Mouse (Mus musculus): ENCODE results near the gene Cdipt. TPM values are rescaled to one million over a fixed set of nuclear protein-coding genes. Genes with fewer than 3 reads are reported as not detected.
A peak's percentile ranks its signal among the peaks of the same experiment; 100 is the strongest.

Cdipt gene
- polyA plus RNA-seq, 1 experiment from 2014 or later: 89.3 TPM

DNA sequence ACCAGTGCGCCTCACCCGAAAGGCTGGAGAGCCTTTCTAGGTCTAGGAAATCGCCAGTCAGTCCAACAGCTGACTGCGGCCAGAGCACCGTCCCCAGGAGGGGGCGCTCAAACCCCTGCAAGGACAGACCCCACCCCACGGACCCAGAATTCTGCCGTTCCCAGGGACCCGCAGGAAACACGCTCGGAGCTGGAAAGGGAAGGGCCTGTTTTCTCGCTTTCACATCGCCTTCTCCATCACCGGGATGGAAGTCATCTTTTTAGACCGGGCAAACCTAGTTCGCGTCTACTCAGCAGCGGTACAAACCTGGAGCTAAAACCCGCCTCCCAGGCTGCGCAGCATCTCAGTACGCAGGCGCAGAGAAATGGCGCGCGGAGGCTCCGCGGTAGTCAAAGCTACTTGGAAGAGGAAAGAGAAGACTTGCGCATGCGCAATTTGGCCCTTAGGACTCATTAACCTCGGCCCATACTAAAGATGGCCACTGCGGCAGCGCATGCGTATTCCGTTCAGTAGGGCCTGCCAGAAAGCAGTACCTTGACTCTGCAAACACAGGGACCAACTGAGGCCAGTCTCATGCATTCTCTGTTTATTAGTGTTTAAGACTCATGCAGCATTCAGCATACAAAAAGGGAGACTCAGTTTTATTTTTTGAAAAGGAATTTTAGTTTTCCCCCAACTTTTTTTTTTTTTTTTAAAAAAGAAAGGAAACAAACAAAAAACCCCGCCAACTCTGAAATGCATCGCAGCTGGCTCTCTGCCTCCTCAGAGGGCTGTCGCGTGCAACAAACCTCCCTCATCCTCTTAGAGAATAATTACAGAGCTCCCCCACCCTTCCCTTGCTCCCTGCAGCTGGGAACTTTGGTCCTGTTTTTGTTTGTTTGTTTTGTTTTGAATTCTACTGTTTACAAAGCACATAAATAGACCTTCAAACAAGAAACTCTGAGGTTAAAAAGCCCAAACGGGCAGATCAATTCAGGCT is 41.5 kb downstream of the Cdipt start, which contains the start of gene Pagr1a:
Gene Pagr1a, minus strand, starts transcription at position 382 of the 979 bp plus-strand sequence.
- Histone ChIP-seq H3K4me3 (peak within 1 kb of the TSS; percentile 94), H3K4me1 (peaks cover 86% of the 10 kb centered on the region), H3K36me3 (peaks cover 36% of the 10 kb centered on the region), H3K27ac (peak within 1 kb of the TSS; percentile 99), H3K27me3 (ENCODE audit: insufficient read depth, poor library complexity, severe bottlenecking) (no peaks in the 10 kb centered on the region), H3K9me3 (no peaks in the 10 kb centered on the region)
- peak; percentile 99 for DNase-seq (ENCODE audit: low spot score)
- 5% methylated on average over 39 of the region's 39 CpGs for WGBS

DNA sequence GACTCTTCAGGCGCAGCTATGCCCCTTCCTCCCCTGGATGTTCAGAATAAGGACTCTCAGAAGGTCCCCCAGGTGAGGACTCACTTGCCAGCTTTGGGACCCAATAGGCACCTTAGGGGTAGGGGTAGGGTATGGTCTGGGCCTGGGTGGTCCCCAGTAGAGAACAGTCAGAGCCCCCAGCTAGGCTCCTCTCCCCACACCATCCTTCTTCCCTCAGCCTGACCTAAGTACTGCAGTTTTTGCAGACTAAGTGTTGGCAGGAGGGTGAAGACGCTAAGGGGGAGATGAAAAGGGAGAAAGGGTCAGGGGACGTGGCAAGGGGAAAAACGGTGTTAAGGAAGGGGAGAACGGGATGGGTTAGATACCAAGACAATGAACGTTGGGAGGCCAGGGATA is 42.2 kb downstream of the Cdipt start:
- 46% methylated on average over 6 of the region's 6 CpGs for WGBS
- H3K36me3 ChIP-seq: peaks cover 37% of the 10 kb centered on the region
- peak overlapping the region; percentile 8; the same call in 1 of the 2 replicates for H3K4me3 ChIP-seq
- H3K4me1 ChIP-seq: peaks cover 90% of the 10 kb centered on the region
- no peak for DNase-seq (ENCODE audit: low spot score)
- H3K27ac ChIP-seq: peak overlapping the region; percentile 99
- H3K9me3 ChIP-seq: no peaks in the 10 kb centered on the region
- H3K27me3 ChIP-seq (ENCODE audit: insufficient read depth, poor library complexity, severe bottlenecking): no peaks in the 10 kb centered on the region

DNA sequence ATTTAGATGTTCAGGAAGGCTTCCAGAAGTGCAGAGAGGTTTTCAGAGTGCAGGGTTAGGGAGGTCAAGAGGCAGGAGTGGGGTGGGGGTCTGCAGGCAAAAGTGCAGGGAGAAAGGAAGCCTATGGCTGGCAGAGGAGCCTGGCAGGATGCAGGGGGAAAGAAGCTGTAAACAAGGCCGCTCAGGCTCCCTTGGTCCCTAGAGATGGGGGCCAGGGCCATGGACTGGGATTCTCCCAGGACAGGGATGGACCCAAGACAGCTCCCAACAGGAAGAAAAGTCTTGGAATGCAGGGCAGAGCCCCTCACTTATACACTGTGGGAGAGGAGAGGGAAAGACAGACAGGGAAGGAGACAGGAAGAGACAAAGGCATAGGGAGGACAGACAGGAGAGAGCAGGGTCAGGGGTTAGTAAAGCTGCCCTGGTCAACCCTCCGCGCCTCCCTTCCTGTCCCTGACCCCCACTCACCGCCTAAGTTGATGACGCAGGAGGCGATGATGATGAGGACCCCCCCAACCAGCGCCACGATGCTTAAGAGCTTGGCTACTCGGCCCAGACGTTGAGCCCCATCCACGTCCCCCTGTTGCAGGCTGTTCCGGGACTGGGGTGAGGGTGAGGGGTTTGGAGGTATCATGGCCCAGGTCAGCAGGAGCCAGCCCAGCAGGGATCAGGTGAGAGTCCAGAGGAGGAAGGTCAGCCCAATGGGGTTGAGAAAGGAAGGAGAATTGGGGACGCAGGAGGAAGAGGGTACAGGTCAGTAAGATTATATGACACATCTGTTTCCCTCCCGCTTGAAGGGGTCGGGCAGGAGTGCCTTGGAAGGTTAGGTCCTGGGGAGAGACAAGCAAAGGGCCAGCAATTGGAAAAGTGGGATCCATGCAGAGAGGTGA is 42.9 kb downstream of the Cdipt start:
- peak overlapping the region; percentile 19 for H3K4me3 ChIP-seq
- no peak for DNase-seq (ENCODE audit: low spot score)
- no peaks in the 10 kb centered on the region for H3K9me3 ChIP-seq
- WGBS: 83% methylated on average over 15 of the region's 15 CpGs
- peak overlapping the region; percentile 99 for H3K27ac ChIP-seq
- peaks cover 37% of the 10 kb centered on the region for H3K36me3 ChIP-seq
- H3K27me3 ChIP-seq (ENCODE audit: insufficient read depth, poor library complexity, severe bottlenecking): no peaks in the 10 kb centered on the region
- H3K4me1 ChIP-seq: peaks cover 90% of the 10 kb centered on the region

DNA sequence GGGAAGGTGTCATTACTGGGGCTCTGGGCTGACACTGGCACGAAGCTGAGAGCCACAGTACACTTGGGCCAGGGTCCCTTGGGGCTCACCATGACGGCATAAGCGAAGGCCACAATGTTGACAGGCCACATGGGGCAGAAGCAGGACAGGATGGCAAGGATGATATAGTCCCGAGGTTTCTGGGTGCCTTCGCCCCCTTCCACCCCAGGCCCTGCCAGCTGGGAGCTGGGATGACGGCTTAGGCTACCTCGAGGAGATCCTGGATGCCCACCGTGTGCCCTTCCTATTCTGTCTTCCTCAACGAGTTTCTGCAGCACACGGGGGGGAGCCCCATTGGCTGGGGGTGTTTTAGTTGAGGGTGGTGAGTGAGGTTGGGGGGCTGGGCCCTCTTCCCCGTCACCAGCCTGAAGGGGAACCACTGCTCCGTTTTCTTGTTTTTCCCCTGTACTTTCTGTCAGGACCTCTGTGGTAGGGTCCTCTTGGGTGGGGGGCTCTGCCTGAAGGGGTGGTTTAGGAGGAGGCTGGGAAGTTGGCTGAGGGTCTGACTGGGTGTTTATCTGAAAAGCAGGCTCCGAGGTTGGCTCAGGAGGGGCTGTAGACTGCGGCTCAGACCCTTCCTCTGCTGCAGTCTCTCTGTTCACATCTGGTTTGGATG is 43.7 kb downstream of the Cdipt start:
- Histone ChIP-seq H3K36me3 (peaks cover 38% of the 10 kb centered on the region), H3K4me1 (peaks cover 91% of the 10 kb centered on the region), H3K27ac (0 out of 2 replicates have a peak overlapping the region, but pooled peaks have one; percentile 62), H3K27me3 (ENCODE audit: insufficient read depth, poor library complexity, severe bottlenecking) (no peaks in the 10 kb centered on the region), H3K4me3 (0 out of 2 replicates have a peak overlapping the region, but pooled peaks have one; percentile 65), H3K9me3 (no peaks in the 10 kb centered on the region)
- DNase-seq (ENCODE audit: low spot score): no peak
- 75% methylated on average over 14 of the region's 14 CpGs for WGBS

DNA sequence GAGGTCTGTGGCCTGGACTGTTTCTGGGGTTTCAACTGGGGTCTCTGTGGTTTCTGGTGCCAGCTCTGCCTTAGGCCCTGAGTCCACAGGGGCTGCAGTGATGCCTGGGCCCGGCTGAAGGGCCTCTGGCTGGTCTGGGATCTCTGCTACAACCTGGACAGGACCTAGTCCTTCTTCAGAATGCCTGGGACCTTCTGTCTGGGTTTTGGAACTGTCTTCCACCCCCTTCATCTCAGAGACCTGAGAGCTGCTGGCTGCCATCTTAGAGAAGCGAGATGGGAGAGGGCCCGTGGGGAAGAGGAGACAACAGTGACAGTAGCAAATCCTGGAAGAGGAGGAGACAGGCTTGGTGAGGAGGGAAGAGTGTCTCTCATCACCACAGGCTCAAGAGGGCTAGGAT is 44.3 kb downstream of the Cdipt start:
- 66% methylated on average over 3 of the region's 3 CpGs for WGBS
- DNase-seq (ENCODE audit: low spot score): no peak
- Histone ChIP-seq H3K27me3 (ENCODE audit: insufficient read depth, poor library complexity, severe bottlenecking) (no peaks in the 10 kb centered on the region), H3K27ac (0 out of 2 replicates have a peak overlapping the region, but pooled peaks have one; percentile 62), H3K9me3 (no peaks in the 10 kb centered on the region), H3K36me3 (peaks cover 38% of the 10 kb centered on the region), H3K4me1 (peaks cover 91% of the 10 kb centered on the region), H3K4me3 (peak overlapping the region; percentile 65; the same call in 1 of the 2 replicates)

DNA sequence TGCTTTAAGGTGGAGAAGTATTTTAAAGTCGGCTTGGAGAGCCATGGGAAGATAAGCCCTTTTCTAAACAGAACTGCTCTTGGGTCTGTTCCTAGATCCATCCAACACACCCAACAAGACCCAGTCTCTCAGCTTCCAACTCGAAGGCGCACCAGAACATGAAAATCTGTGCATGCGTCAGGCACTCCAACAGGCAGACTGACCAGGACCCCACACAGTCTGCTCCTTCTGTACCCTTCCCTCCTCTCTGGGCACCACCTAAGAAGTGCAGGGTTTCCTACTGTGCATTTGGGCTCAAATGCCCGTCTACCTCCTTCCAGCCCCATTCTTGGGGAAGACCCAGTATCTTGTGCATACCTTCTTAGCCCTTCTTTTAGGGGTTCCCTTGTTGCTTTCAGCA is 44.8 kb downstream of the Cdipt start:
- peak overlapping the region; percentile 86 for H3K27ac ChIP-seq
- H3K4me1 ChIP-seq: peaks cover 88% of the 10 kb centered on the region
- DNase-seq (ENCODE audit: low spot score): no peak
- WGBS: 54% methylated on average over 5 of the region's 5 CpGs
- H3K36me3 ChIP-seq: peaks cover 33% of the 10 kb centered on the region
- no peaks in the 10 kb centered on the region for H3K9me3 ChIP-seq
- H3K4me3 ChIP-seq: peak overlapping the region; percentile 65
- H3K27me3 ChIP-seq (ENCODE audit: insufficient read depth, poor library complexity, severe bottlenecking): no peaks in the 10 kb centered on the region

DNA sequence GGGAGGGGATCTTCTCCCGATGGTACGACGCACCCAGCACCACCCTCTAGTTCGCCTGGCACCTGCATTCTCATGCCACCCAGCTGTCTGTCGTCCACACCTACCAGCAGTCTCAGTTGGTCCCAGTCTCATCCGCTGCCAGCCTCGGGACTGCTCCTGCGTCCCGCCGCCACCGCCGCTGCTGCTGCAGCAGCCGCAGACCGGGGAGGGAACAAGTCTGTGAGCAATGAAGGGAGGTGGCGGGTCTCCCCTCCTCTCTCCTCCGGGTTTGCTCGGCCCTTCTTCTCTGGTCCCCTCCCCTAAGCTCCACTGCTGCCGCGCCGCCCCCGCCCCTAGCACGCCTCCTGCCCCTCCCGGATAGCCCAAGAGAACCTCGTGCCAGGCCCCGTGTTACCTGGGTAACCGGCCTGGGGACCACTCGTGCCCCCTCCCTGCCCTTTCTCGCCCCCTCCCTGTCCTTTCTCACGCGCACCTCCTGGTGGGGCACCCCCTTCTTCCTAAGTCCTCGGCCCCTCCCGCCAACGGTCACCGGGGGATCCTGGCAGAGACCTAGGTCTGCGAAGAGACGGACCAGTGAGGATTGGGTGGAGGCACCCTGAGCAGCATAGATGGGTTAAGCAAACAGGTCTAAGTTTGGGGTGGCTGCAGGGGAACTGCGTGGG is 45.3 kb downstream of the Cdipt start, which contains the start of the genes Gm42742 and Prrt2:
Gene Gm42742, minus strand, starts transcription at position 197 of the 662 bp plus-strand sequence.
Gene Prrt2, minus strand, starts transcription at position 311 of the 662 bp plus-strand sequence.
- peak; percentile 83 for DNase-seq (ENCODE audit: low spot score)
- Histone ChIP-seq H3K36me3 (peaks cover 29% of the 10 kb centered on the region), H3K4me3 (peak within 1 kb of the TSS; percentile 65), H3K4me1 (peaks cover 83% of the 10 kb centered on the region), H3K27ac (peak within 1 kb of the TSS; percentile 86), H3K27me3 (ENCODE audit: insufficient read depth, poor library complexity, severe bottlenecking) (no peaks in the 10 kb centered on the region), H3K9me3 (no peaks in the 10 kb centered on the region)
- WGBS: 1% methylated on average over 37 of the region's 37 CpGs

DNA sequence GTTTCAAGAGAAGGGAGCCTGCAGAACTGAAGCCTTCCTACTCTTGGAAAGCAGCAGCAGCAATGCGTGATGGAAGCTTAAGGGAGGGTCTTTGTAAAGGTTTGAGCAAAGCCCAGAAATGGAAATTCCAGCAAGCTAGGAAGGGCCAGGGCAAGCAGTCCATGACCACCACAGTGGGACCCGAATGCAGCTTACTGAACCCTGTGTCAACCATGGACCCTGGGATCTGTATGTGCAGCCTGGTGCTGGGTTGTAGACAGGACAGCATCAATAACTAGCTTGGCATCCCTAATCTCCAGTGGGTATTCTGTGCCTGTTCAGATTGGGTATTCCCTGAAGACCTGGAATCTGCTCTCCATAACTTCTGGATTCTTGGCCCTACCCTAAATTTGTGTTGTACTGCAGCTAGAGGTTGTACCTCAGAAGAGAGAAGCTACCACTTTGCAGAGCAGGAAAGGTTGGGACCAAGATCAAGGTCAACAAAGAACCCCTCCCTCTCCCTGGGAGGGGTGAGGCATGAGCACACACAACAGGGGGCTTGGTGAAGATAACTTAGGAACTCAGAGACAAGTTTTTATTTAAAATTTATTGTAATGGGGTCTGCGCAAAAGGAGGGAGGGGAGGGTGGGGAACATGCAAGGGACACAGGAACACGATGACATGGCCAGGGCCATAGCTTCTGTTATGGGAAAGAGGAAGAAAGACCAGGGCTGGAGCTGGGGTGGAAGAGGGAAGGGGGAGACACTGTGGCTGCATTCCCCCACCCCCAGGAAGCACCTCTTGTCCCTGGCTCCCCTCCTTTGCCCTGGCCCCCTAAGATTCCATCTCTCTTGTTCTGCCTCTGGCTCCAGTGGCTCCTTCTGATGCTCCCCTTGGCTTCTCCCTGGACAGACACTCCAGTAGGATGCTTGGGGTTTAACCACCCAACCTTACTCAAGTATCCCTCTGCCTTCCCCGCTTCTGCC is 46.1 kb downstream of the Cdipt start:
- Histone ChIP-seq H3K27ac (peak overlapping the region; percentile 86), H3K4me1 (peaks cover 81% of the 10 kb centered on the region), H3K27me3 (ENCODE audit: insufficient read depth, poor library complexity, severe bottlenecking) (no peaks in the 10 kb centered on the region), H3K9me3 (no peaks in the 10 kb centered on the region), H3K4me3 (peak overlapping the region; percentile 65), H3K36me3 (peaks cover 29% of the 10 kb centered on the region)
- DNase-seq (ENCODE audit: low spot score): no peak
- WGBS: 38% methylated on average over 5 of the region's 5 CpGs

DNA sequence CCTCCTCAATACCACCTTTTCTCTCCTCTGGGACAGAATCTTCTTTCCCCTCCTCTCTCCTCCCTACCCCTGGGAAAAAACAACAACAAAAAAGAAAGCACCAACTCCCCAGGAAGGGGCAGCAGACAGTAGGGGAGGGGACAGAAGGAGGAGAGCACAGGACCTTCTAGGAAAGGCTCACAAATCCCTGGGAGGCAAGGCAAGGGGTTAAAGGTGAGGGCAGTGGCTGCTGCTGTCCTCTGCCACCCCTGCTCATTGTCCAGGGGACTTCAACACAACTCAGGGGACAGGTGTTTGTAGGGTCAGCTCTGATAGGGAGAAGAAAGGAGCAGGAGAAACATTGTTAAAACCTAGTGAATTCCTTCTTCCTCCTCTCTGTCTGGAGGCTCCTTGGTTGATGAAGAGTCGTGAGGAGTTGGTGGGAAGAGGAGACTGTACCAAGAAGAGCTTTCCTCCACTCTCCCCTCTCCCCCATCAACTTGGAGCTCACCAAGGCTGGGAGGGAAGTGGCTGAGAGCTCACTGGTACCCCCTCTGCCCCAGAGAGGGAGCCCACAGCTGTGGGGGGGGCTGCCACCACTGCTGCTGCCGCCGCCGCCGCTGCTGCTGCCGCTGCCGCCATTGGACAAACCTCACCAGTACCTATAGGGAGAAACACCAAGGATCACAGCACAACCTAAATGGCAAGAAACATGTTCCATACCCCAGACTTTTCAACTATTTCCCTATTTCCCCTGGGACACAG is 47.0 kb downstream of the Cdipt start:
- H3K4me1 ChIP-seq: peaks cover 81% of the 10 kb centered on the region
- H3K36me3 ChIP-seq: peaks cover 29% of the 10 kb centered on the region
- H3K9me3 ChIP-seq: no peaks in the 10 kb centered on the region
- H3K4me3 ChIP-seq: peak overlapping the region; percentile 82
- WGBS: 80% methylated on average over 7 of the region's 7 CpGs
- peak overlapping the region; percentile 60; the same call in 1 of the 2 replicates for H3K27ac ChIP-seq
- H3K27me3 ChIP-seq (ENCODE audit: insufficient read depth, poor library complexity, severe bottlenecking): no peaks in the 10 kb centered on the region
- no peak for DNase-seq (ENCODE audit: low spot score)

DNA sequence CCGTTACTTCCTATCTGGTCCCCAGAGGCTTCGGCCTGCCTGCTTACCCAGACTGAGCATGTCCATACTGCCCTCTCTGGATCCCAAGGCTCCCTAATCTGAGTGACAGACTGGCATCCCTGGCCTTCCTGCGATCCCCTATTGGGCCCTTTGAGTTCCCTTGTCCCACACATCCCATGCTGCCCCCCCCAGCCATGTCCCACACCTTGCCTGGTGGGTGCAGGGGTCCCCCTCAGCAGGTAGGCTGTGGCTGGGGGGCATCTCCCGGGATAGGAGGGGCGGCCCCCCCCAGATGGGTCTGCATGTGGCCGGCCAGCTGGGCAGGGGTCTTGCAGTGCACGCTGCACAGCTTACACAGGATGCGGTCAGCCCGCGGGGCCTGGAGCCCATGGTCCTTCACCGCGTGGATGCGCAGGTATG is 47.6 kb downstream of the Cdipt start:
- WGBS: 85% methylated on average over 13 of the region's 13 CpGs
- peaks cover 81% of the 10 kb centered on the region for H3K4me1 ChIP-seq
- H3K36me3 ChIP-seq: peaks cover 35% of the 10 kb centered on the region
- H3K27ac ChIP-seq: peak overlapping the region; percentile 60
- peak overlapping the region; percentile 82 for H3K4me3 ChIP-seq
- no peaks in the 10 kb centered on the region for H3K27me3 ChIP-seq (ENCODE audit: insufficient read depth, poor library complexity, severe bottlenecking)
- no peak for DNase-seq (ENCODE audit: low spot score)
- no peaks in the 10 kb centered on the region for H3K9me3 ChIP-seq

Measured in heart, embryonic 10.5 days (tissue).